8 mouse cellular contexts compared by ENCODE assay signal in the genomic region with DNA sequence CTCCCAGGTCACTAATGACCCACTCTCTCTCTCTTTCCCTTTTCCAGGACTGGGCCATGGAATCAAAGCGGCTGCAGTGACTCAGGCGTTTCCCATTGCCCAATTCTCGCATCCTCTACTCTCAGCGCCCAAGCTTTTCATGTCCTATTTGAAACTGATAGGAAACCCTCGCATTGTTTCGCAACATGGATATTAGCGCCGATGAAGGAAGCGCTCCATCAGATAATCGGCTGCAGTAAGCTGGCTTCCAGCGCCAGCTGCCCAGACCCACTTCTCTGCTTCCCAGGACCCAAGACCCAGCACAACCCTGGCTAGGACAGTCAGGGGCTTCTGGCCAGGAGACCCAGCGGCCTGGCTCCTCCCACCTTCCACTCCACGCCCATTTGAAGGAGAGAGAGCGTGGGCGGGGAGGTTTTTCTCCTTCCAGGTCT. TPM values are rescaled to one million over a fixed set of nuclear protein-coding genes. Genes with fewer than 3 reads are reported as not detected.
DNase-seq lines count a peak whose midpoint lies in the region; ATAC-seq and TF ChIP-seq lines count a peak whose summit lies in the region.

No protein-coding gene starts in this region.

- no peak for TF ChIP-seq CTCF in layer of hippocampus, adult 2 months (conservative IDR thresholded peaks at IDR 0.05)
- no peak for TF ChIP-seq CTCF in intestine, postnatal 0 days (IDR thresholded peaks at IDR 0.05; ENCODE audit: low read depth)
- TF ChIP-seq CTCF in stomach, postnatal 0 days (IDR thresholded peaks at IDR 0.05; ENCODE audit: low read depth) = no peak

- no peak for DNase-seq in layer of hippocampus, adult 2 months (ENCODE audit: low spot score in 2 of 2)
- no peak for DNase-seq in layer of hippocampus, adult 8-10 months (ENCODE audit: low spot score in 2 of 2)
- peak; percentile 31 for DNase-seq in forebrain, embryonic 14.5 days (ENCODE audit: low spot score)
- DNase-seq in lung, postnatal 10 days = peak; percentile 69
- no peak for DNase-seq in stomach, postnatal 0 days (ENCODE audit: low spot score)
- no peak for DNase-seq in layer of hippocampus, adult 9-11 months
- DNase-seq in B cell, adult 2 months = no peak

- no peak for TF ChIP-seq EP300 in stomach, postnatal 0 days (optimal IDR thresholded peaks at IDR 0.05)

- peak overlapping the region; percentile 38 for H3K4me3 ChIP-seq in layer of hippocampus, adult 2 months
- H3K4me3 ChIP-seq in forebrain, embryonic 14.5 days (ENCODE audit: low read depth, low read length) = no peak overlapping the region; the same call in 1 of the 2 replicates
- H3K4me3 ChIP-seq in intestine, postnatal 0 days (ENCODE audit: low read depth, low read length) = peak overlapping the region; percentile 26
- peak overlapping the region; percentile 30; the same call in 1 of the 2 replicates for H3K4me3 ChIP-seq in stomach, postnatal 0 days (ENCODE audit: low read depth, low read length)

- peak overlapping the region; percentile 45 for H3K4me2 ChIP-seq in forebrain, embryonic 14.5 days (ENCODE audit: low read length)
- H3K4me2 ChIP-seq in intestine, postnatal 0 days (replicated peaks; ENCODE audit: low read depth) = peak overlapping the region; percentile 64
- peak overlapping the region; percentile 50 for H3K4me2 ChIP-seq in stomach, postnatal 0 days (replicated peaks; ENCODE audit: low read depth)

- 0 out of 2 replicates have a peak, but pooled peaks have one; percentile 27 for ATAC-seq in forebrain, embryonic 14.5 days
- ATAC-seq in intestine, postnatal 0 days = no peak
- ATAC-seq in stomach, postnatal 0 days (ENCODE audit: low FRiP score, low TSS enrichment) = no peak; the same call in 1 of the 2 replicates

- 27% methylated on average over 15 of the region's 15 CpGs for WGBS in forebrain, embryonic 14.5 days
- WGBS in intestine, postnatal 0 days = 15% methylated on average over 15 of the region's 15 CpGs
- WGBS in stomach, postnatal 0 days = 24% methylated on average over 15 of the region's 15 CpGs

- H3K9me3 ChIP-seq in forebrain, embryonic 14.5 days (replicated peaks; ENCODE audit: control insufficient read depth, low read length) = no peaks in the 10 kb centered on the region
- H3K9me3 ChIP-seq in intestine, postnatal 0 days (ENCODE audit: control insufficient read depth) = no peaks in the 10 kb centered on the region
- no peaks in the 10 kb centered on the region for H3K9me3 ChIP-seq in stomach, postnatal 0 days (ENCODE audit: control insufficient read depth, low read length)

- no peaks in the 10 kb centered on the region for H3K27me3 ChIP-seq in forebrain, embryonic 14.5 days (replicated peaks; ENCODE audit: control insufficient read depth, insufficient read depth, low read length)
- H3K27me3 ChIP-seq in intestine, postnatal 0 days (replicated peaks; ENCODE audit: control insufficient read depth, insufficient read depth, low read length) = 0 out of 2 replicates have a peak, but pooled peaks cover 3% of the 10 kb centered on the region
- no peaks in the 10 kb centered on the region for H3K27me3 ChIP-seq in stomach, postnatal 0 days (ENCODE audit: control insufficient read depth, insufficient read depth, low read length)

- peaks cover 6% of the 10 kb centered on the region; the same call in 1 of the 2 replicates for H3K4me1 ChIP-seq in forebrain, embryonic 14.5 days (ENCODE audit: control insufficient read depth, insufficient read depth, low read length)
- H3K4me1 ChIP-seq in intestine, postnatal 0 days (replicated peaks; ENCODE audit: control insufficient read depth, insufficient read depth, low read length) = 0 out of 2 replicates have a peak, but pooled peaks cover 5% of the 10 kb centered on the region
- no peaks in the 10 kb centered on the region for H3K4me1 ChIP-seq in stomach, postnatal 0 days (replicated peaks; ENCODE audit: control insufficient read depth, insufficient read depth)

- no peaks in the 10 kb centered on the region for H3K36me3 ChIP-seq in forebrain, embryonic 14.5 days (ENCODE audit: control insufficient read depth, insufficient read depth, low read length)
- H3K36me3 ChIP-seq in intestine, postnatal 0 days (ENCODE audit: control insufficient read depth, insufficient read depth) = no peaks in the 10 kb centered on the region
- H3K36me3 ChIP-seq in stomach, postnatal 0 days (ENCODE audit: control insufficient read depth, insufficient read depth, low read length) = no peaks in the 10 kb centered on the region

- 0 out of 2 replicates have a peak overlapping the region, but pooled peaks have one; percentile 7 for H3K27ac ChIP-seq in layer of hippocampus, adult 2 months
- no peak overlapping the region for H3K27ac ChIP-seq in forebrain, embryonic 14.5 days (ENCODE audit: low read depth, low read length)
- H3K27ac ChIP-seq in intestine, postnatal 0 days (ENCODE audit: low read depth, low read length) = no peak overlapping the region
- H3K27ac ChIP-seq in stomach, postnatal 0 days (replicated peaks) = no peak overlapping the region

- H3K9ac ChIP-seq in forebrain, embryonic 14.5 days (ENCODE audit: low read length) = peak overlapping the region; percentile 49; the same call in 1 of the 2 replicates
- H3K9ac ChIP-seq in intestine, postnatal 0 days (ENCODE audit: low read depth, low read length) = no peak overlapping the region
- H3K9ac ChIP-seq in stomach, postnatal 0 days (ENCODE audit: low read length) = peak overlapping the region; percentile 35; the same call in 1 of the 2 replicates

RNA-seq across cellular contexts. Expression of a gene that starts 51.9 kb away (rescaled TPM):
- 100 to 1,000 TPM; 163 to 174 TPM for total RNA-seq in layer of hippocampus, adult 2 months (2021)
- 100 to 1,000 TPM; 164 to 216 (median 188) TPM for total RNA-seq in layer of hippocampus, adult 8-10 months (2022)
- 279 and 283 TPM in 2 replicates for polyA plus RNA-seq in forebrain, embryonic 14.5 days (2014; fragmentation: Nextera tagmentation; extraction: Ambion mirVana)
- 164 and 184 TPM in 2 replicates for polyA plus RNA-seq in intestine, postnatal 0 days (2015; fragmentation: Nextera tagmentation; extraction: Ambion mirVana)
- 265 and 266 TPM in 2 replicates for polyA plus RNA-seq in stomach, postnatal 0 days (2015; fragmentation: Nextera tagmentation; extraction: Ambion mirVana)

RNA-seq across cellular contexts. Expression of a gene that starts 57.5 kb away (rescaled TPM):
- 1 to 10 TPM; 6.8 to 7.7 TPM for total RNA-seq in layer of hippocampus, adult 2 months (2021)
- 1 to 10 TPM; 5.4 to 6.3 (median 5.8) TPM for total RNA-seq in layer of hippocampus, adult 8-10 months (2022)
- 1.5 and 1.6 TPM in 2 replicates for polyA plus RNA-seq in forebrain, embryonic 14.5 days (2014; fragmentation: Nextera tagmentation; extraction: Ambion mirVana)
- polyA plus RNA-seq in intestine, postnatal 0 days (2015; fragmentation: Nextera tagmentation; extraction: Ambion mirVana) = 3.5 and 3.7 TPM in 2 replicates
- 3.3 and 3.4 TPM in 2 replicates for polyA plus RNA-seq in stomach, postnatal 0 days (2015; fragmentation: Nextera tagmentation; extraction: Ambion mirVana)

Comparison
In these comparisons a context has a peak if more than half of its experiments do, and no peak if none do; other contexts are left out.
1. DNase-seq: peak in forebrain, embryonic 14.5 days (single experiment) and lung, postnatal 10 days (single experiment); none in layer of hippocampus, adult 2 months (0 of 2), layer of hippocampus, adult 8-10 months (0 of 2), stomach, postnatal 0 days (single experiment), layer of hippocampus, adult 9-11 months (single experiment) and B cell, adult 2 months (0 of 2).
2. Peak in every context shown above with its lines, with median percentiles within 50 percentile points of each other: H3K4me2 ChIP-seq.